Mouse (Mus musculus): ENCODE measurements around the gene Dnaic1.

GRCm38 (mm10) chr4:41554994-41555663, 14.4 kb upstream of the Dnaic1 start:
- TF ChIP-seq CTCF (IDR thresholded peaks at IDR 0.05) (peak; percentile 52), EP300 (IDR thresholded peaks at IDR 0.05) (peak; percentile 68)
